Mouse (Mus musculus) neural tube, embryonic 12.5 days (tissue): ENCODE data around the gene Lipo1. TPM values are rescaled to one million over a fixed set of nuclear protein-coding genes. Genes with fewer than 3 reads are reported as not detected.
A peak's percentile ranks its signal among the peaks of the same experiment; 100 is the strongest.
"Not testable (repeated sequence)": the region's sequence is repeated elsewhere in the genome, so short reads cannot be mapped to it uniquely, and the experiment has no call there.

Source experiments
- ATAC-seq: fragments of 200-750 bp; cut with Nextera tagmentation; 2 replicates; pipeline ENCODE4 v1.8.0; 2017; ENCODE audit warnings: low read depth, mild to moderate bottlenecking, moderate TSS enrichment, moderate library complexity; ENCODE audit not compliant: low FRiP score
- H3K27ac ChIP-seq: fragments of 300-500 bp; sonication (generic); 2 replicates; pipeline ENCODE4 v1.5.1; 2016
- H3K27me3 ChIP-seq: fragments of 300-500 bp; sonication (generic); replicated peaks from 2 replicates; pipeline ENCODE4 v1.6.1; 2016; ENCODE audit warnings: mild to moderate bottlenecking
- H3K36me3 ChIP-seq: fragments of 300-500 bp; sonication (generic); 2 replicates; pipeline ENCODE4 v1.6.1; 2016; ENCODE audit warnings: mild to moderate bottlenecking
- H3K4me1 ChIP-seq: fragments of 300-500 bp; sonication (generic); 2 replicates; pipeline ENCODE4 v1.6.1; 2016
- H3K4me2 ChIP-seq: fragments of 300-500 bp; sonication (generic); replicated peaks from 2 replicates; pipeline ENCODE4 v1.6.1; 2016; ENCODE audit warnings: mild to moderate bottlenecking
- H3K4me3 ChIP-seq: fragments of 300-500 bp; sonication (generic); 2 replicates; pipeline ENCODE4 v1.5.1; 2016
- H3K9ac ChIP-seq: fragments of 300-500 bp; sonication (generic); 2 replicates; pipeline ENCODE4 v1.6.1; 2016; ENCODE audit warnings: mild to moderate bottlenecking
- H3K9me3 ChIP-seq: fragments of 300-500 bp; sonication (generic); 2 replicates; pipeline ENCODE4 v1.6.1; 2016; ENCODE audit warnings: mild to moderate bottlenecking
- WGBS: fragments of 180-500 bp; shearing (Covaris S2); methylation state at CpG from one replicate; pipeline ENCODE4 v1.1.7; 2016; 5-methylcytosine and 5-hydroxymethylcytosine counted together
- polyA plus RNA-seq: library from polyadenylated mRNA; unstranded; fragments of >200 nt; fragmentation: Nextera tagmentation; extraction: Ambion mirVana; gene quantifications from 2 replicates; pipeline ENCODE4 v1.2.1, GENCODE M21; 2016

Gene Lipo1
- not detected in 2 replicates for polyA plus RNA-seq

- not testable (repeated sequence) for H3K27me3 ChIP-seq, ATAC-seq, H3K4me1 ChIP-seq, H3K9me3 ChIP-seq, H3K4me2 ChIP-seq, H3K4me3 ChIP-seq, H3K36me3 ChIP-seq, H3K27ac ChIP-seq, H3K9ac ChIP-seq
These were observed at the start of gene Lipo1 for GRCm38 (mm10) chr19:33787359-33787758. Lipo1 (minus strand) TSS chr19:33787459.

GRCm38 (mm10) chr19:33786576-33787277, 532 bp downstream of the Lipo1 start:
- H3K4me3 ChIP-seq = no peak overlapping the region
- 91% methylated on average over 12 of the region's 12 CpGs for WGBS
- no peak overlapping the region for H3K4me2 ChIP-seq

GRCm38 (mm10) chr19:33761287-33762086, 25.8 kb downstream of the Lipo1 start, which contains the start of gene Lipo3:
Lipo3 (minus strand) TSS chr19:33761951.
- peak; percentile 99 for ATAC-seq
- not testable (repeated sequence) for H3K4me1 ChIP-seq, H3K9me3 ChIP-seq, H3K27me3 ChIP-seq, H3K9ac ChIP-seq, H3K27ac ChIP-seq, H3K36me3 ChIP-seq, H3K4me3 ChIP-seq
- peak within 1 kb of the TSS; percentile 41 for H3K4me2 ChIP-seq
- WGBS = 41% methylated on average over 15 of the region's 41 CpGs

More at GRCm38 (mm10) chr19:33786576-33787277, 532 bp downstream of the Lipo1 start:
- no peak overlapping the region for H3K27ac ChIP-seq
- no peak for ATAC-seq
- no peak overlapping the region for H3K9ac ChIP-seq
- no peaks in the 10 kb centered on the region for H3K27me3 ChIP-seq
- H3K9me3 ChIP-seq = no peaks in the 10 kb centered on the region
- no peaks in the 10 kb centered on the region for H3K36me3 ChIP-seq
- H3K4me1 ChIP-seq = no peaks in the 10 kb centered on the region

DNA sequence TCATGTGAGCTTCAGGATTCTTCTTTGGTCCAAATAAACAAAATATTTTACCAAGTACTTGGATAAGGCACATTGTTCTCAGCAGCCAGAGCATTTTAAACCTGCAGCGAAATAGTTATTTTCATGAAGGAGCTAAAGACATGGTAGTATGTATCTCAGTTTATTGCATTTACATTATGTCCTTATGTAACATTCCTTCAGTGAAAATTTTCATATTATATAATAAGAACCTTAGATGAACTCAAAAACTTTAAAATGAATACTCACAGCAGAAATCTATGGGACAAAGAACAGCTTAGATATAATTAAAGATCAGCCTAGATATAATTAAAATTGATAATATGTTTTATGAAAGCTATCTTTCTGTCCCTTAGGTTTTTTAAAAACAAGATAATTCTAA, 36.0 kb downstream of the Lipo1 start, which contains the start of gene Lipo2:
Lipo2 (minus strand) TSS at position 101 of the 400 bp plus-strand sequence.
- WGBS = 97% methylated on average over 1 of the region's 1 CpGs
- H3K4me1 ChIP-seq, H3K27me3 ChIP-seq, H3K36me3 ChIP-seq, H3K9me3 ChIP-seq, H3K4me3 ChIP-seq, ATAC-seq, H3K27ac ChIP-seq, H3K4me2 ChIP-seq, H3K9ac ChIP-seq: not testable (repeated sequence)

Other genes starting within 250 kb of the Lipo1 start
- gene Gm8978, start 162.2 kb downstream of the Lipo1 start, polyA plus RNA-seq = not detected in 2 replicates
- 0.22 and 0.55 TPM in 2 replicates for gene Lipo2, start 36.1 kb downstream of the Lipo1 start, polyA plus RNA-seq
- 13.1 and 15.8 TPM in 2 replicates for gene Lipo3, start 25.5 kb downstream of the Lipo1 start, polyA plus RNA-seq
- not detected in 2 replicates for gene Lipf, start 173.7 kb upstream of the Lipo1 start, polyA plus RNA-seq
- gene Lipk, start 220.8 kb upstream of the Lipo1 start, polyA plus RNA-seq = not detected in 2 replicates